Mouse (Mus musculus) neural tube, embryonic 15.5 days (tissue): Measurements from ENCODE around the gene Fgf6. TPM values are rescaled to one million over a fixed set of nuclear protein-coding genes. Genes with fewer than 3 reads are reported as not detected.

Source experiments
- polyA plus RNA-seq: library from polyadenylated mRNA; unstranded; fragments of >200 nt; fragmentation: Nextera tagmentation; extraction: Ambion mirVana; gene quantifications from 2 replicates; pipeline ENCODE4 v1.2.1, GENCODE M21; 2015

Gene Fgf6
- polyA plus RNA-seq, 1 experiment from 2014 or later, result 0.10 TPM

Other genes starting within 250 kb of the Fgf6 start
- 210 and 213 TPM in 2 replicates for gene Ndufa9, start 166.4 kb upstream of the Fgf6 start, polyA plus RNA-seq
- gene Akap3, start 162.5 kb upstream of the Fgf6 start, polyA plus RNA-seq, result 0.06 and 0.09 TPM in 2 replicates
- 0.09 and 0.78 TPM in 2 replicates for gene Dyrk4, start 93.7 kb upstream of the Fgf6 start, polyA plus RNA-seq
- gene Rad51ap1, start 76.0 kb upstream of the Fgf6 start, polyA plus RNA-seq, result 11.2 and 26.5 TPM in 2 replicates
- 31.9 and 32.0 TPM in 2 replicates for gene D6Wsu163e, start 75.6 kb upstream of the Fgf6 start, polyA plus RNA-seq
- 0.13 TPM in 1 of 2 replicates, not detected in the other for gene Fgf23, start 57.3 kb downstream of the Fgf6 start, polyA plus RNA-seq
- gene Tigar, start 94.0 kb downstream of the Fgf6 start, polyA plus RNA-seq, result 6.3 and 7.3 TPM in 2 replicates
- gene Ccnd2, start 136.6 kb downstream of the Fgf6 start, polyA plus RNA-seq, result 155 and 302 TPM in 2 replicates